Mouse (Mus musculus) monocyte, adult 5-6 weeks (primary cell): ENCODE data around the gene Bcl2a1b. TPM values are rescaled to one million over a fixed set of nuclear protein-coding genes. Genes with fewer than 3 reads are reported as not detected.
A peak's percentile ranks its signal among the peaks of the same experiment; 100 is the strongest.
"Not testable (repeated sequence)": the region's sequence is repeated elsewhere in the genome, so short reads cannot be mapped to it uniquely, and the experiment has no call there.

Experiments
- ATAC-seq: fragments of 153-309, 156-312 bp; replicated peaks from 2 replicates; pipeline ENCODE4 v1.8.0; 2017; ENCODE audit warnings: mild to moderate bottlenecking; ENCODE audit not compliant: low TSS enrichment, insufficient number of reproducible peaks, severe bottlenecking, poor library complexity, low FRiP score
- total RNA-seq: library from RNA; stranded (forward); fragments of 200-1000, 200-491, 200-594 nt; gene quantifications from 3 replicates; pipeline ENCODE4 v1.2.3, GENCODE M21; 2017

Bcl2a1b gene
- total RNA-seq, 1 experiment from 2014 or later: 840 TPM

DNA sequence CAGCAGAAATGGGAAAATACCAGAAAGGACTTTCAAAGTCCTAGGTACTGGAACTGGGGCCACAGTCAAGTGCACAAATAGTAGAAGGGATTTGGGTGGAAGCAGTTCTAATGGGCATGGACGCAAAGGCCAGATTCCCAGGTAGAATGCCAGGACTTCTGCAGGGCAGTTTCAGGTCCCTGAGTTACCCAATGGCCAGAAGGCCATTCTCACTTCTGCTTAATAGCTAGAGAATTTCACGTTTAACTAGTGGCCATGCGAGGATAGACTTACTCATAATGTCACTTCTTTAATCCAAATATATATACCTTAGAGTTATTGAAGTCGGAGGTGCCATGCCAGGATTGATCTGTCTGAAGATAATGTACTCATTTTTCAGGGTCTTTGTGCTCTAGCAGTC, 38.1 kb downstream of the Bcl2a1b start:
- not testable (repeated sequence) for ATAC-seq

DNA sequence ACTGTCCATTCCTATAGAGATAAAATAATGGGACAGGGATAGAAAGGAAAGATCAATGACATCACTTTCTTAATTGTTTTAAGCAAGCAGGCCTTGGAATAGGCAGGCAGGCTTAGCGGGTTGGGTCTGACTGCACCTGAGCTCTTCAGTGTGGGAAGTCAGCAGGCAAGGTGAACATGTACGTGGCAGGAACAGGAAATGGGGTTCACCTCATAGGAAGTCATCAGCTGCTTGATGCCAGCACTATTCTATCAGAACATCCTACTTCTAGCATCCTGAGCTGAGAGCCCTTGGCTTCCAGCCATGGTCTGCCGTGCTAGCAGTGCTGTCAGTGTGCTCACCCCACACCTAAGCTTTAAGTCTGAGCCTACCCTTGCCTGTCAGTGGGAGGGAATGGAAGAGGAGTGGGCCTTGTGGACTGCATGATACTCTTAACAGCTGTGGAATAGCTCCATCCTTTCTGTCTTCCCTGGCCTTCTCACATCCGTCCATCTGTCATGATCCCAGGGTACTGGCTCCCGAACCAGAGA, 40.0 kb downstream of the Bcl2a1b start:
- not testable (repeated sequence) for ATAC-seq

DNA sequence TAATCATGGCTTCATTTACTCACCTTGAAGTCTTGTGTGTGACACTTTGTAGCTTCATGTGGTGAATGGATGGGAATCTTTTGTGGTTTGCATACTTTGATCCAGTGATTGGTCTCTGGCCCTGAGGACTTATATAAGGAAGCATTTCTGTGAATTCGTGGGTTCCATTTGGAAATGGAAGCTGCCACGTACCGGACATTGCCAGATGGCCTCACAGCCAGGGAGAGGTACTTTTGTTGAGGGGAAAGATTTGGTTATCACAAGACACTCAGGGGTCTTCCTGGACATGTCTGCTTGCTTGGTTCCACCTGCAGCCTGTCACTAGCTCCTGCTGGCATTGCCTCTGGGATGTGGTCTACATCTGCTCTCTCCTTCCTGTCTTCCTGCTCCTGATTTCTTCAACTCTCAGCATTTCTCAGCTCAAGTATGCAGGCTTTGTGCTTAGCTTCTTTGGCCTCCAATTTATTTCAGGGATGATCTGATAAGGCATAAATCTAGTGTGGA, 41.6 kb downstream of the Bcl2a1b start:
- ATAC-seq: not testable (repeated sequence)

DNA sequence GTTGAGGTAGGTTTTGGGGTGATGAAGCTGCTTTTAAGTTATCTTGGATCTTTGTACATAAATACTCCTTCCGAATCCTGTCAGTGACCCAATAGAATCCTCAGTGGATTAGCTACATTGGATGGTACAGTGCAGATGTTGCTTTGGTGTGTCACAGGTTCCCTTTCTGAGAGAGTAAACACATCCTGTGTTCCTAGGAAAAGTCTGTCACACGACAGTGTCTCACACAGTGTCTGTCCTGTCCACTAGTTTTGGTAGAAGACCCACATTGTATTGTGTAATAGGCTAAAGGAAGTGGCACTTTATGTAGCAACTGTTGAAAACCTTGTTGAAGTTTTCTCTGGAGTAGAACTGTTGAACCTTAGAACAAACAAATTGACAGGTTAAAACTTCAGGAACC, 54.4 kb downstream of the Bcl2a1b start:
- no peak for ATAC-seq

DNA sequence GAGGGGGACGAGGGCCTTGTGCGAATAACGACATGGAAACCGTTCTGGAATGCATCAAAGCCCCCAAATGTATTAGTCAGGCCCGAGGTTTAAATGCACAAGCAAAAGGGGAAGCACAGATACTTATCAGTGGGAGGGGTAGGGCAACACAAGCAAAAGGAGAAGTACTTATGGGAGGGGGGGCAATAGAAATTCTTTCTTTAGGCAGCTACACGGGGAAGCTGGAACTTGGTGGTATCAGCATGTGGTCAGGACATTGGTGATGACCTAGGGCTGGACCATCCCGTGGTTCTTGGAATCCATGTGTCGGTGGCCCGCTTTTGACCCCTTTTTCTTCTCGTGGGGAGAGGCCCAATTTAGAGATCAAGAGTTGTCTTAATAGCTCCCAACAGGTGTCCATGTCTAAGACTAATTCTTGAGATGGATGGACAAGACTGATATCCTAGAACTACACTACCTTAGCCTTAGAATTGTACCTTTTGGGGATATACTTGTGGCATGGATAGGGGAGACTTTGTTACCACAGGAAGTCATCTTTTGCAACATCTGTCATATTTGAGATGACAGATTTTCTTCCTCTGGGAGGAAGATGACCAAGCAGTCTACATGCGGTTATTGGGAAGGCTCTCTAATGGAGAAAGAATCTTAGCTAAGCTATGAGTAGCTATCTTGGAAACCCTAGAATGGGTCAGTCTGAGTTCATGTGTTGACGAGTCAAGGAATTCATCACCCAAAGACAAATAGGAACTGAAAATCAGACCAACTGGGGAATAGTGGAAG, 57.7 kb downstream of the Bcl2a1b start:
- ATAC-seq: peak; percentile 64

Other genes with a start within 250 kb of the Bcl2a1b start
- gene Bcl2a1a, start 242.3 kb upstream of the Bcl2a1b start, total RNA-seq: 109 to 201 TPM (median 189 TPM) in 3 replicates
- gene Trim43b, start 106.4 kb upstream of the Bcl2a1b start, total RNA-seq: not detected in 3 replicates
- gene Gm29094, start 170 bp downstream of the Bcl2a1b start, total RNA-seq: 13.9 to 78.1 TPM (median 28.4 TPM) in 3 replicates
- gene Mthfs, start 11.5 kb downstream of the Bcl2a1b start, total RNA-seq: 53.0 to 88.2 TPM (median 78.6 TPM) in 3 replicates